Mouse (Mus musculus): ENCODE data around the gene Pop7. TPM values are rescaled to one million over a fixed set of nuclear protein-coding genes. Genes with fewer than 3 reads are reported as not detected.

The Pop7 gene
- polyA plus RNA-seq, 1 experiment, result 57.9 TPM

DNA sequence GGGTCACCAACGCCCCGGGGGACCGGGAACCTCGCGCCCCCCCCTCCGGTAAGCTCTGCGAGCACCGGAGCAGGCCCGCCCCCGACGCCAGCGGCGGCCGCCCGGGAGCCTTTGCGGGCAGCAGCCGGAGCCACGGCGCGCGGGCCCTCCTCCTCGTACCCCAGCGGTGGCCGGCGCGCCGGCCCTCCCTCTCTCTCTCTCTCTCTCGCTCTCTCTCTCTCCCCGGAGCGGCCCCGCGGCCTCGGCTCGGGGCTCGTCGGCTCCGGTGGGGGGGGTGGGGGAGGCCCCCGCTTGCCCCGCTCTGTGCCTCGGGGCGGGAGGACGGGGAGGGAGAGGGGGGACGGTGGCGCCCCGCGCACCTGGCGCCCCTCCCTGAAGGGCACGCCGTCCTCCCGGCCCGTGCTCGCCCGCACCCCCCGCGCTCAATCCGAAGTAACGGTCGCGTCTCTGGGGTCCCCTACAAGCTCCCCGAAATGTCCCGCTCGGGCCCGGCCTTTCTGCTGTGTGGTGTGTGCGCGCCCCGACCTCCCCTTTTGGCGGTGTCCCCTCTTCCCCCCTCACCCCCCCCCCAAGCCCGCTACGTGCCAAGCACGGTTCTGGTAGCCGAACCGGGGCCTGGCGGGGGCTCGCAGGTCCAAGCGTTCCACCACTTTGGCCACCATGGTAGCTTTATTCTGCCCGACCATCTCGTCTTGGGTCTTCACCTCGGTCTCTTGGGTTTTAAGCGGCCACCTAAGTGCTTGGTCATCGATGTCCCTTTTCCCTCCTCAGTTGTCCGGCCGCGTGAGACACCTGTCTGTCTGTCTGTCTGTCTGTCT, 8.5 kb upstream of the Pop7 start:
- no peak for DNase-seq (ENCODE audit: low read depth, low spot score)

GRCm38 (mm10) chr5:137510014-137510501, 7.7 kb upstream of the Pop7 start:
- no peak for DNase-seq (ENCODE audit: low read depth, low spot score)
- 3% methylated on average over 19 of the region's 52 CpGs for WGBS

More for the DNA sequence above, 8.5 kb upstream of the Pop7 start:
- under 1% methylated on average over 68 of the region's 83 CpGs for WGBS

DNA sequence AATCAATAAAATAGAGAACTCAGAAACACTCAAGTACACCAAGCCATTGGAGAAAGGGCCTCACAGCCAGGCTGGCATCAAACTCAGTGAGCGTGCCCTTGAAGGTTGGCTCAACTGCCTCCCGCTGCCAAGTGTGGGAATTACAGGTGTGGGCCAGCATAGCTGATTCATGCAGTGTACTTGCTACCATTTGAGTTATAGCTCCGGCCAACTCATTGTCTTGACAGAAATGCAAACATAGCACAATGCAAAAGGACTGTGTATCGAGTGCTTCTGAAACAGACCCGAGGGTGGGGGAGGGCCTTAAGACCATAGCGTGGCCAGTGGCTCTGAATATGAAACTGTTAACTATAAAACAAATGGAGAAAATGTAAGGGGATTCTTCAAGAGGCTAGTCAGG, 1.7 kb upstream of the Pop7 start:
- DNase-seq (ENCODE audit: low read depth, low spot score), result no peak
- WGBS, result 64% methylated on average over 6 of the region's 6 CpGs

- DNase-seq (ENCODE audit: low read depth, low spot score), result peak; percentile 69
- under 1% methylated on average over 30 of the region's 30 CpGs for WGBS
Observed at GRCm38 (mm10) chr5:137502667-137503110, 371 bp upstream of the Pop7 start.

GRCm38 (mm10) chr5:137500186-137500585, 2.1 kb downstream of the Pop7 start:
- no peak for DNase-seq (ENCODE audit: low read depth, low spot score)
- 90% methylated on average over 7 of the region's 7 CpGs for WGBS

DNA sequence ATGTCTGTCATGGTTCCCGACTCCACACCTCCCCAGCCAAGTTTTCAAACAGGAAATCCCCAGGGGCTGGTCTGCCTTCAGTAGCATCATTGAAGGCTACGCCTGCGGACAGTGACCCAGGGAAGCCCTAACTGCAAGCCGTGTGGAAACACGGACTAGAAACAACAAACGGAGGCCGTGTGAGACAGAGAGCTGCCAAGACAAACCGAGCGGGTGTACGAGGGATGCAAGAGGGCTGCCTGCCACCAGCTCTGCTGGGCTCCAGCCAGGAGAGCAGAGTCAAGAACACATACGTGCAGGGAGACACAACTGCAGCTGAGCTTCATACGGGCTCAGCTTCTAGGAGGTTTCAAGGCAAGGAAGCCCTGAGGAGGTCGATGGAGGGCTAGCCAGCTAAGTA, 8.5 kb downstream of the Pop7 start:
- no peak for DNase-seq (ENCODE audit: low read depth, low spot score)

DNA sequence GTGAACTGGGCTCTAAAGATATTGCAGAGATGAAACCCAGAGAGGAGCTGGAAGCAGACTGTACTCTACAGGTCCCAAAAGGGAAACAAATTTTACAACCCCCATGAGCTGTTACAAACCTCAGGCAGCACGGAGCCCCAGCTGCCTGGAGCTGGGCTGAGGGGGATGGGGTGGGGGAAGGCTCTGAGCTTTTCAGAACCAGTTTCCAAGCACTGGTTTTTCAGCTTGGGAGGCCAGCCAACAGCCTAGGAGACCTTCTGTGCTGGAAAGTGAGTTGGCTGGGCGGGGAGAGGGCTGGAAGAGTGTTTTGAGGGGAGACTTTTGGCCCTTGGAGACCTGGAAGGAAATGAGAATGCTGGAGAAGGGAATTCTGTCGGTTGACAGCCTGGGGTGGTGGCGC, 10.8 kb downstream of the Pop7 start:
- WGBS, result 41% methylated on average over 4 of the region's 4 CpGs
- DNase-seq (ENCODE audit: low read depth, low spot score), result no peak

More for the DNA sequence above, 8.5 kb downstream of the Pop7 start:
- 68% methylated on average over 13 of the region's 13 CpGs for WGBS

DNA sequence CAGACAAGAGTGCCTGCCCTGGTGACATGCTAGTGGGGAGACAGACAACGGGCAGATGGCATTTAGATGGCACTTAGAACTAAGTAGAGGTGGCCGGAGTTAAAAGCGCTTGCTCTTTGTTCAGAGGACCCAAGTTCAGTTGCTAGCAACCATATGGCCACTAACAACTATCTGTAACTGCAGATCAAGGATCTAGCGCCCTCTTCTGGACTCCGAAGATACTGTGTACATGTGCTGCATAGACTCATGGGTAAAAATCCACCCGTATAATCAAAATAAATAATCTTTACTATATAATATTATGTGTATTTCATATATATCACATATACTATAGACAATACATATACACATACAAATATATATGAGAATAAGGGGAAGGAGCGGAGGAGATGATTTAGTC, 14.7 kb downstream of the Pop7 start:
- no peak for DNase-seq (ENCODE audit: low read depth, low spot score)
- WGBS, result 87% methylated on average over 7 of the region's 7 CpGs

- WGBS, result 11% methylated on average over 17 of the region's 17 CpGs
- no peak for DNase-seq (ENCODE audit: low read depth, low spot score)
Observed at GRCm38 (mm10) chr5:137485851-137486155, 16.5 kb downstream of the Pop7 start.

- DNase-seq (ENCODE audit: low read depth, low spot score), result no peak
- WGBS, result 33% methylated on average over 30 of the region's 30 CpGs
Observed at GRCm38 (mm10) chr5:137485071-137485850, 17.1 kb downstream of the Pop7 start.

- 60% methylated on average over 8 of the region's 8 CpGs for WGBS
- DNase-seq (ENCODE audit: low read depth, low spot score), result no peak
Observed at GRCm38 (mm10) chr5:137481897-137482296, 20.4 kb downstream of the Pop7 start.

DNA sequence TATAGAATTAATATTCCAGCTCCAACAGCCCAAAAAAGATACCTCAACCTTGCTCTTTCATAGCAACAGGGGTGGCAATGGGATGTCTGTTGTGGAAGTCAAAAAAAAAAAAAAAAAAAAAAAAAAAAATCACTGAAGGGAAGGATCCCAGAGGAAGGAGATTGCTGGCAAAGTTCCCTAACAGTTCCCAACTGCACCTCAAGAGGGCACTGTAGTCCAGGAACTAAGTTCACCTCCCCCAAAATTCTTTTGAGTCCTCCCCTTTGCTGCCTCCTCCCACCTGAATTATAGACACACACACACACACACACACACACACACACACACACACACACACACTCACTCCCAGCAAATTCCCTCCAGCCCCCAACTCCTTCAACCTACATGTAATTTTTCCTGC, 21.2 kb downstream of the Pop7 start:
- peak; percentile 61 for DNase-seq (ENCODE audit: low read depth, low spot score)

GRCm38 (mm10) chr5:137476964-137477363, 25.4 kb downstream of the Pop7 start, which contains the start of gene Zan:
TSS of gene Zan (minus strand) at chr5:137477064.
- DNase-seq (ENCODE audit: low read depth, low spot score), result no peak
- 84% methylated on average over 5 of the region's 5 CpGs for WGBS

- DNase-seq (ENCODE audit: low read depth, low spot score), result no peak
- 66% methylated on average over 2 of the region's 2 CpGs for WGBS
Observed at GRCm38 (mm10) chr5:137474351-137474750, 28.0 kb downstream of the Pop7 start.

DNA sequence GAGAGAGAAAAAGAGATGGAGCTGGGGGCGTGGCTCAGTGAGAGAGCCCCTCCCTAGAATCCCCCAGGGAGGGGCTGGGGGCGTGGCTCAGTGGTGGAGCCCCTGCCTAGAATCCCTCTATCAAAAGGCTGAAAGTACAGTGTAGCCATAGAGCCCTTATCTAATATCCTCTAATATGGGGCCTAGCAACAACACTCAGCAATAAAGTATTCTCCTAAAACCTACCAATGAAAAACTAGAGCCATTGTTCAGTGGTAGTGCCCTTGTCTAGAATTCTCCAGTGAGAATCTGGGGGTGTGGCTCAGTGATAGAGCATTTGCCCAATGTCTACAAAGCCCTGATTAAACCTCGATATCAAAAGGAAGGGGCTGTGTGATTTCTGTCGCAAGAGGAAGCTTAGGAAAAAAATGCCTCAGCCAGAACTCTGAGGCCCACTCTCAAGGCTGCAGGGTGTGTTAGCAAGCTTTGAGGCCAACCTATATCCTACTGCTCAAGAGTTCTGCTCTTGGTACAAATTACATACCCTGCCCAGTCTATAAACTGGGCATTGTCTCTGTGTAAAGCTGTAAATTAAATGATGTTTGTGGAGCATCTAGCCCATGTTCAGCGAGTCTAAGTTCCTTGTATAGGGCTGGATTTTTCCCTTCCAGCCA, 29.9 kb downstream of the Pop7 start:
- 20% methylated on average over 5 of the region's 5 CpGs for WGBS
- DNase-seq (ENCODE audit: low read depth, low spot score), result peak; percentile 81

DNA sequence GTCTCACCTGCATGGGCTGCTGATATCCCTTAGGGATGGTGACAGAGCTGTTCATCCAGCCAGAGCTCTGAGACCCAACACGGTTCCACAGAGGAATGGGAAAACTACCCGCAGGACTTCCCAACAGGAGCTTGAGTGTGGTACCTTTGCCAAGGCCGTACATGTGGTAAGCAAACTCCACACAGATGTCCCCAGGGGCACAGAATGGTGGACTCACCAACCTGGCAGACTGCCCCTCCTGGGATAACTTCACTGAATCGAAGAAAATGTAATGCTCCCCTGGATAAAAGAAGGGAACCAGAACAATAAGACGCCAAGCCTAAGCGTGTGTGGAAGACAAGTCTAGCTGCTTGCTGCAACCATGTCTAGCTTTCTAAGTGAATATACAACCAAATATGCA, 35.4 kb downstream of the Pop7 start:
- WGBS, result 96% methylated on average over 6 of the region's 6 CpGs
- DNase-seq (ENCODE audit: low read depth, low spot score), result no peak

GRCm38 (mm10) chr5:137465049-137465448, 37.3 kb downstream of the Pop7 start:
- no peak for DNase-seq (ENCODE audit: low read depth, low spot score)
- WGBS, result 52% methylated on average over 3 of the region's 3 CpGs

DNA sequence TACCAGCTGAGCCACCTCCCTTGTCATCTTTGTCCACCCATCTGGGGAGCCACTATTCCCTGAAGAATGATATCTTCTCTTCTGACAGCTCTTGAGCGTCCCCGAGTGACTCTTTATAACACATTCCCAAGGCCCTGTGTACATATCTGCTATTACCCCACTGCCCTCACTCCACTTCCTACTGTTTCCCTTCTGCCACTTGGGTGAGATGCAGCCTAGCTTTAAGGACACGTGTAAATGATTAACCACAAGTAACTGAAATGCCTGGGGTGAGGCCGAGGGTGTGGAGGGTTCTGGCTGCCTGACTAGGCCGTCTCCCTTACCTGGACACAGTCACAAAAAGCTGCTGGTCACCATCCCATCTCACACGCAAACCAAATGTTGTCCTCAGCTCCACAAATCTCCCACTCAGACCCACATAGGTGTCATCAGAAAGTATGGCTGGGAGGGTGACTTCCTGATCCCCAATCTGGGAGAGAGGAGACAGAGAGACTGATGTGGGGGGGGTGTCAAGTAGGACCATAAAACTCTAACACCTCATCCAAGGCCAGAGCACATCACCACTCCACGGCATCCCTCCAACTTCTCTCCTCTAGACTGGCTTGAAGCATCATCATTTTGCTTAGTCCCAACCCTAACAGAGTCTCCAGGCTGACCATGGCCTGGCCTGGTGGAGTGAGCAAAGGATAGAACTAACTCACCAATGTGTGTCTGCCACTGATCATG, 46.3 kb downstream of the Pop7 start:
- DNase-seq (ENCODE audit: low read depth, low spot score), result peak; percentile 89
- 19% methylated on average over 7 of the region's 7 CpGs for WGBS

DNA sequence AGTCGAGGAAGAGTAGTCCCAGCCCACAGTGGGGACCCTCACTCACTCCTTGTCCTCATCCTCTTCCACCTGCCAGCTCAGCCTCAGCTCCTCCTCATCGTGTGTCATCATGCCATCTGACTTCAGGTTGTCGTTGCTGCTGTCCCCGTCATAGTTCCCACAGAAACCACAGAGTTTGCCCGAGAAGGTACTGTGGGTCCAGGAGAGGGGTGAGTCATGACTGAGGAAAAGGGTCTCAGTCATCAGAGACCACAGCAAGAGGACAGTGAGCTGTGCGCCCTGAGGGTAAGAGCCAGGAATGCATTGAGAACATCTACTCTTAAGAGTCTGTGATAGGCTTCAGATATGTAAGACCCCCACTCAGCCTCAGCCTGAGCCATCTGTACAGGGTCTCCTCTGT, 47.1 kb downstream of the Pop7 start:
- 56% methylated on average over 6 of the region's 6 CpGs for WGBS
- DNase-seq (ENCODE audit: low read depth, low spot score), result no peak
